Mouse (Mus musculus) cortical plate, adult 2 months (tissue): ENCODE measurements around the gene Bsdc1.

Experiments used
- CTCF ChIP-seq: fragments of 200-500 bp; IDR thresholded peaks from 2 replicates; pipeline ENCODE4 v1.5.1; 2011; ENCODE audit warnings: mild to moderate bottlenecking, control low read depth, low read length; ENCODE audit not compliant: insufficient read depth; ENCODE audit errors: extremely low read depth
- POLR2A ChIP-seq: fragments of 200-500 bp; IDR thresholded peaks from 2 replicates; pipeline ENCODE4 v1.6.1; 2011; ENCODE audit warnings: mild to moderate bottlenecking, low read length, control low read depth; ENCODE audit not compliant: insufficient read depth; ENCODE audit errors: extremely low read depth

DNA sequence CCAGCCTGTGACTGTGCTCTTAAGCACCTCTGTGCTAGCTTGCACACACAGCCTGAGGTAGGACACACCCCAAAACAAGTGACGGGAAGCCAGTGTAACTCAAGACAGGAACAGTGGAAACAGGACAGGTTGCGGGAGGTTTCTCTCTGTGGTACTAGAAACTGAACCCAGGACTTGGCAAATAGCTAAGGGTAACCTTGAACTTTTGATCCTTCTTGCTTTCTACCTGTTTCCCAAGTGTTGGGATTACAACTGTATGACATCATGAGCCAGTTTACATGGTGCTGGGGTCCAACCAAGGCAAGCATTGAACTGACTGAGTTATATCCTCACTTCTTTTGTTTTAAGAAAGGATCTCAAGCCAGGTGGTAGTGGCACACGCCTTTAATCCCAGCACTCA lies 18.5 kb downstream of the Bsdc1 start:
- TF ChIP-seq POLR2A = no peak
- TF ChIP-seq CTCF = no peak
